Mouse (Mus musculus) kidney, postnatal 0 days (tissue): Measurements from ENCODE around the gene Rnf32. TPM values are rescaled to one million over a fixed set of nuclear protein-coding genes. Genes with fewer than 3 reads are reported as not detected.

ENCODE experiments used
- ATAC-seq: fragments of 200-750 bp; cut with Nextera tagmentation; replicated peaks from 2 replicates; pipeline ENCODE4 v1.8.0; 2017; ENCODE audit warnings: low read depth, moderate number of reproducible peaks, moderate TSS enrichment, moderate library complexity; ENCODE audit not compliant: low FRiP score
- DNase-seq: peaks from one replicate; pipeline ENCODE4 v3.0.0-alpha.2; 2016; ENCODE audit warnings: low spot score
- H3K27ac ChIP-seq: fragments of 300-500 bp; sonication (generic); 2 replicates; pipeline ENCODE4 v1.5.1; 2014; ENCODE audit warnings: mild to moderate bottlenecking
- H3K27me3 ChIP-seq: fragments of 300-500 bp; sonication (generic); 2 replicates; pipeline ENCODE4 v1.6.1; 2014; ENCODE audit warnings: low read length, mixed read lengths; ENCODE audit not compliant: insufficient read depth
- H3K36me3 ChIP-seq: fragments of 300-500 bp; sonication (generic); 2 replicates; pipeline ENCODE4 v1.6.1; 2014; ENCODE audit warnings: low read length, mixed read lengths; ENCODE audit not compliant: insufficient read depth
- H3K4me1 ChIP-seq: fragments of 300-500 bp; sonication (generic); replicated peaks from 2 replicates; pipeline ENCODE4 v1.6.1; 2014; ENCODE audit warnings: antibody characterized with exemption, low read length, mixed read lengths; ENCODE audit not compliant: insufficient read depth
- H3K4me2 ChIP-seq: fragments of 300-500 bp; sonication (generic); 2 replicates; pipeline ENCODE4 v1.6.1; 2014; ENCODE audit warnings: mild to moderate bottlenecking, low read length, moderate library complexity, mixed read lengths
- H3K4me3 ChIP-seq: fragments of 300-500 bp; sonication (generic); replicated peaks from 2 replicates; pipeline ENCODE4 v1.5.1; 2014; ENCODE audit warnings: low read depth, low read length
- H3K9ac ChIP-seq: fragments of 300-500 bp; sonication (generic); 2 replicates; pipeline ENCODE4 v1.6.1; 2014; ENCODE audit warnings: low read depth, low read length
- H3K9me3 ChIP-seq: fragments of 300-500 bp; sonication (generic); replicated peaks from 2 replicates; pipeline ENCODE4 v1.6.1; 2016; ENCODE audit warnings: low read length, inconsistent platforms, mixed read lengths
- CTCF ChIP-seq: IDR thresholded peaks from 2 replicates; pipeline ENCODE4 v1.5.1; 2016; ENCODE audit warnings: antibody characterized with exemption, low read depth, mild to moderate bottlenecking, moderate library complexity
- WGBS: fragments of 180-500 bp; shearing (Covaris S2); extraction: QIAGEN DNeasy Blood & Tissue Kit; methylation state at CpG from one replicate; pipeline ENCODE4 v1.1.7; 2014; 5-methylcytosine and 5-hydroxymethylcytosine counted together
- polyA plus RNA-seq: library from polyadenylated mRNA; unstranded; fragments of >200 nt; fragmentation: Nextera tagmentation; extraction: Ambion mirVana; gene quantifications from 2 replicates; pipeline ENCODE4 v1.2.1, GENCODE M21; 2015

Rnf32 gene
- polyA plus RNA-seq, 1 experiment from 2014 or later: 1.8 TPM

DNA sequence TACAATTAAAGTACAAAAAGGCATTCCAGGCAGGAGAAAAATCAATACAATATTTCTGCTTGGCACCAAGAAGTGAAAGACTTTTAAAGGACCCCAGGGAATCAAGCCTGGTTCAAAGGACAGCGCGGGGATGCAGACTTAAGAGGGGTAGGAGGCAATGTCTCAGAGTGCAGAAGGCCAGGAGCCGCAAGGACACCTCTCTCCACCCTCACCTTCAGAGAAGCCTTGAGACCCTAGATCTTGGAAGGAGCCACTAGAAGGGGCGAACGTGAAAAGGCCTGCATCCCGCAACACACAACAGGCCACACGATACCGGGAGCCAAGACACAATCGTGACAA, 592 bp upstream of the Rnf32 start:
- Histone ChIP-seq H3K4me2 (peak overlapping the region; percentile 77), H3K9me3 (no peaks in the 10 kb centered on the region), H3K4me3 (peak overlapping the region; percentile 52), H3K27ac (0 out of 2 replicates have a peak overlapping the region, but pooled peaks have one; percentile 25), H3K27me3 (no peaks in the 10 kb centered on the region), H3K4me1 (no peaks in the 10 kb centered on the region), H3K9ac (peak overlapping the region; percentile 63), H3K36me3 (no peaks in the 10 kb centered on the region)
- ATAC-seq (no peak), DNase-seq (no peak)
- no peak for TF ChIP-seq CTCF
- WGBS: 7% methylated on average over 9 of the region's 9 CpGs

DNA sequence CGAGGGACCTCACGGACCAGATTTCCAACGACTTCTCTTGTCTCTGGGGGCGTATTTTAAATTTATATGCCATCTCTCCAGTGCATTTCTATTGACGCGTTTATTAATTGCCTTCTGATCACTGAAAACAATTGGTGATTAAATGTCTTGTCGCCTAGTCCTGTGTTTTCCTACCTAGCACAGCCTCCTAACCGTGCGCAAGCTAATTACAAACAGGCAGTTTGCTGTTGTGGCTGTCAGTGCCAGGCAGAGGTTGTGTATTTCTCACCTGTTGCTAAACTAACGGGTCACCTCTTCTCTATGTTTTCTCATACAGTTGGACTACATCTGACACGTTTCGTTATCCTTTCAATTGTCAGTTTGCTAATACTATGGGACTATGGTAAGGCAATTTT, 469 bp downstream of the Rnf32 start:
- ATAC-seq: no peak
- Histone ChIP-seq H3K36me3 (no peaks in the 10 kb centered on the region), H3K4me2 (peak overlapping the region; percentile 77), H3K27me3 (no peaks in the 10 kb centered on the region), H3K4me3 (peak overlapping the region; percentile 52), H3K27ac (no peak overlapping the region), H3K9ac (peak overlapping the region; percentile 38; the same call in 1 of the 2 replicates), H3K9me3 (no peaks in the 10 kb centered on the region), H3K4me1 (no peaks in the 10 kb centered on the region)
- WGBS: 8% methylated on average over 12 of the region's 12 CpGs
- no peak for DNase-seq
- TF ChIP-seq CTCF: no peak

DNA sequence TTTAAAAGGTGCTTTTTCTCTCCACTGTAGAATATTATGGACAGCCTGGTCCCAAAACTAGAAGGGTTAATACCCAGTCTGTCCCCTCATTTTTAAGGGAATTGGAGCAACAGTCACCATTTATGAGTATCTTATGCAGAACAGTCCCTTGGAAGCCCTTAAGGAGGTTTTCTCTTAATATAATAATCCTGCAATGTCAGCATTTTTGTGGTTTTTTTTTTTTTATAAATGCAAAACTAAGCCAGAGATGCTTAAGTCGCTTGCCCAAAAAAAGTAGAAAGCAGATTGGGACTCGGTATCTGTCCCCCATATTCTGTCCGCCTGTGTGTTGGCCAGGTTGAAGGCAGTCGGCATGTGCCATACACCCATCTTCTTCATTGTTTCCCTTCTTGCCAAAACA, 1.4 kb downstream of the Rnf32 start:
- no peaks in the 10 kb centered on the region for H3K4me1 ChIP-seq
- no peak for ATAC-seq
- H3K27ac ChIP-seq: no peak overlapping the region
- H3K4me3 ChIP-seq: no peak overlapping the region
- WGBS: 87% methylated on average over 4 of the region's 4 CpGs
- no peak overlapping the region for H3K4me2 ChIP-seq
- no peak for TF ChIP-seq CTCF
- no peak for DNase-seq
- H3K36me3 ChIP-seq: no peaks in the 10 kb centered on the region
- no peaks in the 10 kb centered on the region for H3K27me3 ChIP-seq
- H3K9ac ChIP-seq: no peak overlapping the region
- H3K9me3 ChIP-seq: no peaks in the 10 kb centered on the region

DNA sequence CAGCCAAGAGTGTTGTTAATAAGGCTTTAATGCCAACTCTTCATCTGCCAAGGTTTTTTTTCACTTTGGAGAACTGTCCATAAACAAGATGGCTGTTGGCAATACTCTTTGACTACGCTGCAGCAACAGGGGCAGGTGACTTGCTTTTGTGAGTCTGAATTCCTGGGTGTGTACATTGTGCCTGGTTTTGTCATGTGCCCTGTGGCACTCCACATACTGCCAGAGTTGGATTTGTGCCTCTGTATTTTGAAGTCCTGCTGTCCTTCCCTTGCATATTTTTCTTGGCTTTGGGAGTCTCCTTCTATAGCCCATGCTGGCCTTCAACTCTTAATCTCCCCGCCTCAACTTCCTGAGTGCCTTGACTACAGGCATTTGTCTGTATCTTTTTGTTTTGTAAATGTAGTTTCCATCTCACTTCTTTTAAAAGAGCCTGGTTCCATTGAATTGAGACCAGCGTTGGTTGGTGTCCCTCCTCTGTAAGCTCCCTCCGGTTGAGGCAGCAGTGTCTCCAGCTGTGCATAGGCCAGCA, 3.2 kb downstream of the Rnf32 start:
- WGBS: 79% methylated on average over 4 of the region's 4 CpGs
- Histone ChIP-seq H3K36me3 (no peaks in the 10 kb centered on the region), H3K9ac (no peak overlapping the region), H3K9me3 (no peaks in the 10 kb centered on the region), H3K4me2 (no peak overlapping the region), H3K4me3 (no peak overlapping the region), H3K27ac (no peak overlapping the region), H3K4me1 (no peaks in the 10 kb centered on the region), H3K27me3 (no peaks in the 10 kb centered on the region)
- DNase-seq (no peak), ATAC-seq (no peak)
- TF ChIP-seq CTCF: no peak

DNA sequence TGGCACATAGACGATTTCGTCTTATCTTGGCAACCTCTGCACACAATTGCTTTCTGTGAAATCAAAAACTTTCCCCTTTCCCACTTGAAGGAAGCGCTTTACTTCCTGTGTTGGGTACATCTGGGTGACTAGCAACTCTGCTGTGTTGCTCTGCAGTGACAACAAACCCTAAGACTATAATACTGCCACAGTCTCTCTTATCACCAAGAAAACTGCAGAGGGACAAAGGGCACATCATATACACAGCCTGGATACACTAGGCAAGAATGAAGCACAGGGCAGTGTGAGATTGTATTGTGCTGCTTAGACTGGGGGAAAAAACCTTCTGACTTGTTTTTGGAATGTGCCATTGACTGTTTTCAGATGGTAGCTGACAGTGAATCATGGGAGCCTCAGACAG, 4.1 kb downstream of the Rnf32 start:
- no peaks in the 10 kb centered on the region for H3K4me1 ChIP-seq
- ATAC-seq (no peak), DNase-seq (no peak)
- H3K4me2 ChIP-seq: no peak overlapping the region
- TF ChIP-seq CTCF: no peak
- no peak overlapping the region for H3K9ac ChIP-seq
- no peaks in the 10 kb centered on the region for H3K9me3 ChIP-seq
- WGBS: 85% methylated on average over 3 of the region's 3 CpGs
- H3K27me3 ChIP-seq: no peaks in the 10 kb centered on the region
- no peaks in the 10 kb centered on the region for H3K36me3 ChIP-seq
- H3K27ac ChIP-seq: no peak overlapping the region
- H3K4me3 ChIP-seq: no peak overlapping the region

DNA sequence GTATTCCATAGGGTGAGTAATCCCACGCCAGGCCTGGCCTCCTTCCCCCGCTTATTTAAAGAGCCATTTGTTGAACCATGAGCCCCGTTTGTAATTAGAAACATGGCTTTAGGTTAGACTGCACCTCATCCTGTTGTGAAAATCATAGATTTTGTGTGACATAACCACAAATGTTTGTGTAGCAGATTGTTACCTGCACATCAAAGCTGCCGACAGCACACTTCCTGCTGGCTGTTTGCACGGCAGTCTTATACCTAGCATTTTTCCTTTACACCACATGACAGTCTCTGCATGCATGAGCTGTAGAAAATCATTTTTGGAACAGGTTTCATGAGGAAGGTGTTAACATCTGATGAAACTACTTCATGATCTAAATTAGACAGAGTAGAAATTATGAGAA, 9.9 kb downstream of the Rnf32 start:
- H3K36me3 ChIP-seq: no peaks in the 10 kb centered on the region
- no peaks in the 10 kb centered on the region for H3K27me3 ChIP-seq
- H3K9me3 ChIP-seq: no peaks in the 10 kb centered on the region
- TF ChIP-seq CTCF: no peak
- no peak overlapping the region for H3K27ac ChIP-seq
- H3K4me3 ChIP-seq: no peak overlapping the region
- no peaks in the 10 kb centered on the region for H3K4me1 ChIP-seq
- H3K9ac ChIP-seq: no peak overlapping the region
- H3K4me2 ChIP-seq: no peak overlapping the region
- DNase-seq (no peak), ATAC-seq (no peak)
- WGBS: 76% methylated on average over 5 of the region's 5 CpGs

DNA sequence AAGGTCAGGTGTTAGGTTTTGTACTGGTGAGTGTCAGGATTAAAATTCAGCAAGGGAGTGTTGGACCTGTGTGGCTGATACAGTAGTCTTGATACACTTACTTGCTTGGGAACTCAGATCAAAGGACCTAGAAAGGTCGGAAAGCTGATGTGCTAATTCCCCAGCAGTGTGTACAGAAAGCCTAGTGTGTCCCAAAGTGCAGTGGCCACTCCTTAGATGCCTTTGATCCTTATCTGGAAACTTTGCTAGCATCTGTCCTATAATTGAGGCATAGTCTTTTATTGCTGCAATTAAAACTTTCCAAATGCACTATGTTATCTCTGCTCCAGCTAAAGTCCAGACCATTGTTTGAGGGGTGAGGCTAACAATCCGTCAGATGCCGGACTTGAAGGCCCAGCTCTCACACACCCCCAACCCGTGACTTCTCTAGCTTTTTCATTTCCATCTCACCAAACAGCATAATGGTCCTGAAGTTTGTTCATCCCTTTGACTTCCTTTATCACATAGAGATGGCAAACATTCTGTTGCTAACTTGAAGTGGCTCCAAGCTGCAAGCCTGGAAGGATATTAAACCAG, 16.3 kb downstream of the Rnf32 start:
- H3K36me3 ChIP-seq: no peaks in the 10 kb centered on the region
- no peaks in the 10 kb centered on the region for H3K9me3 ChIP-seq
- H3K9ac ChIP-seq: no peak overlapping the region
- 34% methylated on average over 4 of the region's 4 CpGs for WGBS
- H3K4me1 ChIP-seq: no peaks in the 10 kb centered on the region
- H3K27ac ChIP-seq: no peak overlapping the region
- ATAC-seq (no peak), DNase-seq (no peak)
- no peak overlapping the region for H3K4me3 ChIP-seq
- TF ChIP-seq CTCF: no peak
- H3K27me3 ChIP-seq: no peaks in the 10 kb centered on the region
- no peak overlapping the region for H3K4me2 ChIP-seq
